14 mouse cellular contexts compared by ENCODE assay signal in the genomic region with DNA sequence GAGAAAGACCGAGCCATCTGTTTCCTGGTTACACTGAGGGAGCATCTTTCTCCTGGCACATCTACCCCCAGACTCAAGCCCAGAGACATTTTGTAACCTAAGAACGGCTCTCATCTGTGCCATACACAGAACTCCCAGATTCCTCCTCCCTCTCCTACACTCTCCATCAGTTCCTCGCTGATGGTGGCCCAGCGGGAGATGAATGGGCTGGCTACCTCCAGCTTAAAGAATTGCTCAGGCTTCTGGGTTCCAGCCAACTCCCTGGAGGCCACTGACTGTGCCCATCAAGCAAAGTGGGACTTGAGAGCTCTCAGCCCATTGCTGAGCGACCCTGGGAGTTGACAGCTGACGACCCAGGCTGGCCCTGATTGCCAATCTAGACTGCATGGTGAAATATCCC. TPM values are rescaled to one million over a fixed set of nuclear protein-coding genes. Genes with fewer than 3 reads are reported as not detected.
DNase-seq lines count a peak whose midpoint lies in the region; ATAC-seq and TF ChIP-seq lines count a peak whose summit lies in the region.
"Had no signal": no experiment of that assay in that cellular context is flagged by ENCODE, and none has a peak within 500 bp of the region (broad histone marks: within the 10 kb centered on the region; RNA-seq: fewer than 3 reads in every experiment).

No protein-coding gene starts in this region.

- H3K9ac ChIP-seq in hindbrain, postnatal 0 days (replicated peaks; ENCODE audit: low read length), result no peak overlapping the region
- H3K9ac ChIP-seq: lung, embryonic 15.5 days had no signal

- no peaks in the 10 kb centered on the region for H3K4me1 ChIP-seq in lung, adult 2 months (ENCODE audit: control insufficient read depth, insufficient read depth, low read length)
- no peaks in the 10 kb centered on the region for H3K4me1 ChIP-seq in hindbrain, postnatal 0 days (ENCODE audit: insufficient read depth, low read length)
- H3K4me1 ChIP-seq: lung, embryonic 15.5 days had no signal

- ATAC-seq in hindbrain, postnatal 0 days, result peak; percentile 53; the same call in 1 of the 2 replicates

- no peak overlapping the region for H3K4me3 ChIP-seq in lung, adult 2 months (replicated peaks; ENCODE audit: extremely low read depth, low read depth, low read length)
- no peak overlapping the region for H3K4me3 ChIP-seq in hindbrain, postnatal 0 days (ENCODE audit: low read length)
- H3K4me3 ChIP-seq: lung, embryonic 15.5 days had no signal

- H3K27me3 ChIP-seq in hindbrain, postnatal 0 days (ENCODE audit: insufficient read depth, low read length), result no peaks in the 10 kb centered on the region

- WGBS in lung, adult 2 months, result 67% methylated on average over 6 of the region's 6 CpGs
- 41% methylated on average over 6 of the region's 6 CpGs for WGBS in hindbrain, postnatal 0 days

- no peaks in the 10 kb centered on the region for H3K9me3 ChIP-seq in hindbrain, postnatal 0 days (ENCODE audit: low read length)
- H3K9me3 ChIP-seq: lung, embryonic 15.5 days had no signal

- TF ChIP-seq CTCF in lung, adult 2 months (IDR thresholded peaks at IDR 0.05; ENCODE audit: insufficient read depth, low read length), result no peak
- no peak for TF ChIP-seq CTCF in hindbrain, postnatal 0 days (IDR thresholded peaks at IDR 0.05; ENCODE audit: low read depth)

- no peak overlapping the region for H3K4me2 ChIP-seq in hindbrain, postnatal 0 days (ENCODE audit: low read depth, low read length)
- H3K4me2 ChIP-seq: lung, embryonic 15.5 days had no signal

- no peak overlapping the region for H3K27ac ChIP-seq in hindbrain, postnatal 0 days
- H3K27ac ChIP-seq: lung, embryonic 15.5 days had no signal

- no peak for TF ChIP-seq POLR2A in lung, adult 2 months (IDR thresholded peaks at IDR 0.05; ENCODE audit: borderline replicate concordance, extremely low read depth, low read depth, low read length)

- DNase-seq in lung, postnatal 10 days, result peak; percentile 4
- DNase-seq in lung, adult 2 months, result no peak
- peak; percentile 71 for DNase-seq in brain, adult 2 months (ENCODE audit: low read depth, low spot score)
- peak; percentile 59 for DNase-seq in cerebellum, adult 9-11 months
- peak; percentile 61 for DNase-seq in hindbrain, postnatal 0 days (ENCODE audit: low spot score)
- no peak for DNase-seq in thymus, postnatal 0 days (ENCODE audit: low spot score)
- no peak for DNase-seq in Muller cell, postnatal 12 days (ENCODE audit: inconsistent ontology term)
- DNase-seq: gastrocnemius, postnatal 14 days; kidney, adult 9 months; layer of hippocampus, adult 9-11 months; thymus, postnatal 36 days had no signal

- H3K36me3 ChIP-seq in hindbrain, postnatal 0 days (ENCODE audit: insufficient read depth, low read length), result no peaks in the 10 kb centered on the region
- H3K36me3 ChIP-seq: lung, embryonic 15.5 days had no signal

RNA-seq across cellular contexts. Expression of a gene that starts 36.3 kb away (rescaled TPM):
- not detected in 2 replicates for polyA plus RNA-seq in lung, adult 2 months (2012; rRNA removed)
- total RNA-seq in hindbrain, postnatal 0 days (2014; rRNA removed), result not detected in 2 replicates
- polyA plus RNA-seq in hindbrain, postnatal 0 days (2015; fragmentation: Nextera tagmentation; extraction: Ambion mirVana), result not detected in 2 replicates
- polyA plus RNA-seq in thymus, postnatal 0 days (2015; fragmentation: Nextera tagmentation; extraction: Ambion mirVana), result not detected in 2 replicates
- total RNA-seq: gastrocnemius, postnatal 14 days had no signal
- polyA plus RNA-seq: heart, postnatal 0 days; limb, embryonic 11.5 days; lung, embryonic 15.5 days had no signal

RNA-seq across cellular contexts. Expression of a gene that starts 39.4 kb away (rescaled TPM):
- polyA plus RNA-seq in lung, adult 2 months (2012; rRNA removed), result not detected in 2 replicates
- total RNA-seq in hindbrain, postnatal 0 days (2014; rRNA removed), result not detected in 2 replicates
- not detected in 2 replicates for polyA plus RNA-seq in hindbrain, postnatal 0 days (2015; fragmentation: Nextera tagmentation; extraction: Ambion mirVana)
- polyA plus RNA-seq in thymus, postnatal 0 days (2015; fragmentation: Nextera tagmentation; extraction: Ambion mirVana), result not detected in 2 replicates
- total RNA-seq: gastrocnemius, postnatal 14 days had no signal
- polyA plus RNA-seq: heart, postnatal 0 days; limb, embryonic 11.5 days; lung, embryonic 15.5 days had no signal

RNA-seq across cellular contexts. Expression of a gene that starts 42.6 kb away (rescaled TPM):
- polyA plus RNA-seq in lung, adult 2 months (2012; rRNA removed), result not detected in 2 replicates
- not detected in 2 replicates for total RNA-seq in hindbrain, postnatal 0 days (2014; rRNA removed)
- polyA plus RNA-seq in hindbrain, postnatal 0 days (2015; fragmentation: Nextera tagmentation; extraction: Ambion mirVana), result not detected in 2 replicates
- polyA plus RNA-seq in thymus, postnatal 0 days (2015; fragmentation: Nextera tagmentation; extraction: Ambion mirVana), result not detected in 2 replicates
- total RNA-seq: gastrocnemius, postnatal 14 days had no signal
- polyA plus RNA-seq: heart, postnatal 0 days; limb, embryonic 11.5 days; lung, embryonic 15.5 days had no signal

RNA-seq across cellular contexts. Expression of a gene that starts 45.8 kb away (rescaled TPM):
- not detected in 2 replicates for polyA plus RNA-seq in lung, adult 2 months (2012; rRNA removed)
- total RNA-seq in hindbrain, postnatal 0 days (2014; rRNA removed), result not detected in 2 replicates
- polyA plus RNA-seq in hindbrain, postnatal 0 days (2015; fragmentation: Nextera tagmentation; extraction: Ambion mirVana), result not detected in 2 replicates
- polyA plus RNA-seq in thymus, postnatal 0 days (2015; fragmentation: Nextera tagmentation; extraction: Ambion mirVana), result not detected in 2 replicates
- total RNA-seq: gastrocnemius, postnatal 14 days had no signal
- polyA plus RNA-seq: heart, postnatal 0 days; limb, embryonic 11.5 days; lung, embryonic 15.5 days had no signal

RNA-seq across cellular contexts. Expression of a gene that starts 48.9 kb away (rescaled TPM):
- polyA plus RNA-seq in lung, adult 2 months (2012; rRNA removed), result not detected in 2 replicates
- not detected in 2 replicates for total RNA-seq in hindbrain, postnatal 0 days (2014; rRNA removed)
- polyA plus RNA-seq in hindbrain, postnatal 0 days (2015; fragmentation: Nextera tagmentation; extraction: Ambion mirVana), result not detected in 2 replicates
- polyA plus RNA-seq in thymus, postnatal 0 days (2015; fragmentation: Nextera tagmentation; extraction: Ambion mirVana), result not detected in 2 replicates
- total RNA-seq: gastrocnemius, postnatal 14 days had no signal
- polyA plus RNA-seq: heart, postnatal 0 days; limb, embryonic 11.5 days; lung, embryonic 15.5 days had no signal

Comparison
In these comparisons a context has a peak if more than half of its experiments do, and no peak if none do; other contexts are left out.
1. DNase-seq: peak in lung, postnatal 10 days (single experiment), brain, adult 2 months (single experiment), cerebellum, adult 9-11 months (single experiment) and hindbrain, postnatal 0 days (single experiment); none in lung, adult 2 months (single experiment), thymus, postnatal 0 days (single experiment) and Muller cell, postnatal 12 days (single experiment).